Mouse (Mus musculus) heart, embryonic 15.5 days (tissue): ENCODE measurements around the gene Sh2d5. TPM values are rescaled to one million over a fixed set of nuclear protein-coding genes. Genes with fewer than 3 reads are reported as not detected.
A peak's percentile ranks its signal among the peaks of the same experiment; 100 is the strongest.

Experiments
- ATAC-seq: fragments of 200-750 bp; cut with Nextera tagmentation; replicated peaks from 2 replicates; pipeline ENCODE4 v1.8.0; 2017; ENCODE audit warnings: low read depth, moderate TSS enrichment; ENCODE audit not compliant: insufficient number of reproducible peaks, insufficient read depth, low FRiP score
- H3K27ac ChIP-seq: fragments of 300-500 bp; sonication (generic); 2 replicates; pipeline ENCODE4 v1.5.1; 2015; ENCODE audit warnings: mild to moderate bottlenecking, inconsistent platforms
- H3K27me3 ChIP-seq: fragments of 300-500 bp; sonication (generic); 2 replicates; pipeline ENCODE4 v1.6.1; 2015; ENCODE audit warnings: inconsistent platforms
- H3K36me3 ChIP-seq: fragments of 300-500 bp; sonication (generic); 2 replicates; pipeline ENCODE4 v1.6.1; 2015; ENCODE audit warnings: mild to moderate bottlenecking, inconsistent platforms
- H3K4me1 ChIP-seq: fragments of 300-500 bp; sonication (generic); replicated peaks from 2 replicates; pipeline ENCODE4 v1.6.1; 2015; ENCODE audit warnings: inconsistent platforms
- H3K4me2 ChIP-seq: fragments of 300-500 bp; sonication (generic); 2 replicates; pipeline ENCODE4 v1.6.1; 2015; ENCODE audit warnings: inconsistent platforms, mild to moderate bottlenecking, moderate library complexity
- H3K4me3 ChIP-seq: fragments of 300-500 bp; sonication (generic); 2 replicates; pipeline ENCODE4 v1.5.1; 2015; ENCODE audit warnings: mild to moderate bottlenecking, inconsistent platforms
- H3K9ac ChIP-seq: fragments of 300-500 bp; sonication (generic); 2 replicates; pipeline ENCODE4 v1.6.1; 2015; ENCODE audit warnings: mild to moderate bottlenecking, inconsistent platforms
- H3K9me3 ChIP-seq: fragments of 300-500 bp; sonication (generic); replicated peaks from 2 replicates; pipeline ENCODE4 v1.6.1; 2016; ENCODE audit warnings: inconsistent platforms
- WGBS: fragments of 180-500 bp; shearing (Covaris S2); methylation state at CpG from one replicate; pipeline ENCODE4 v1.1.7; 2015; ENCODE audit warnings: mixed read lengths; 5-methylcytosine and 5-hydroxymethylcytosine counted together
- polyA plus RNA-seq: library from polyadenylated mRNA; unstranded; fragments of >200 nt; fragmentation: Nextera tagmentation; extraction: Ambion mirVana; gene quantifications from 2 replicates; pipeline ENCODE4 v1.2.1, GENCODE M21; 2015

The Sh2d5 gene
- polyA plus RNA-seq, 1 experiment from 2014 or later: 0.31 TPM

DNA sequence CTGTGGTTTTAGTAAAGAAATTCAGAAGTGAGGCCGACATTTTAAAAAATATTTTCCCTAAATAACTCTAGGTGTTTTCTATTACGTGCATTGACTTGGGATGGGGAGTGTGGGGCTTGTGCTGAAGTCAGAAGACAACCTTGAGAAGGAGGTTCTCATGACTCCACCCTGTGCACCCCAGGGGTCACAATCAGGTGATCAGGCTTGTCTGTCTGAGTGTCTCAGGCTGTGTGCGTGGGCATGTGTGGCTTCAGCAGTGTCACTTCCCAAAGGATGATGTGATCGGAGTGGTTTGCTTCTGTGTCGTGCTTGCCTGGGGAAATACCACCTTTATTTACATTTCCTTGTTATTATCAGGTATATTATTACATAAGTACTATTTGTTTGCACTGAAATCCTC is 30.9 kb upstream of the Sh2d5 start:
- Histone ChIP-seq H3K27ac (no peak overlapping the region), H3K4me2 (no peak overlapping the region), H3K4me1 (peaks cover 40% of the 10 kb centered on the region), H3K9ac (no peak overlapping the region), H3K36me3 (peaks cover 24% of the 10 kb centered on the region), H3K27me3 (no peaks in the 10 kb centered on the region), H3K9me3 (no peaks in the 10 kb centered on the region), H3K4me3 (no peak overlapping the region)
- WGBS: 83% methylated on average over 5 of the region's 5 CpGs
- ATAC-seq: no peak

DNA sequence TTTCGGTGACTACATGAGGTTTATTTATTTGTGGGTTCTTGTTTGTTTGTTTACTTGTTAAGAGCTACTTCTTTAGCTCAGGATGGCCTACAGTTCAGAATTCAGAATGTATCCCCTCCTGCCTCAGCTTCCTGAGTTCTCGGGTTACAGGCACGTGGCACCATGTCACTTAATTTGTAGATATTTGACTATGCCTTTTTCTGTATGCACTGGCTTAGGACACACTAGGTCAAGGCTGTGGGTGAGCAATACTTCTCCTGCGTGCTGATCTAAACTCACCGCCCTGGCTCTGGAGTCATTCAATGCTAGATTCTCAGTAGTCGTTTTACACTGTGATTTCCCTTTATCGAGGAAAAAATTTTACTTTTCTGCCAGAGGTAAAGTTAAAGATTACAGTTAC is 29.4 kb upstream of the Sh2d5 start:
- 78% methylated on average over 7 of the region's 7 CpGs for WGBS
- H3K27me3 ChIP-seq: no peaks in the 10 kb centered on the region
- no peak overlapping the region for H3K9ac ChIP-seq
- H3K4me2 ChIP-seq: no peak overlapping the region
- no peaks in the 10 kb centered on the region for H3K9me3 ChIP-seq
- no peak overlapping the region for H3K27ac ChIP-seq
- no peak for ATAC-seq
- H3K4me3 ChIP-seq: no peak overlapping the region
- H3K4me1 ChIP-seq: peaks cover 36% of the 10 kb centered on the region
- peaks cover 38% of the 10 kb centered on the region for H3K36me3 ChIP-seq

DNA sequence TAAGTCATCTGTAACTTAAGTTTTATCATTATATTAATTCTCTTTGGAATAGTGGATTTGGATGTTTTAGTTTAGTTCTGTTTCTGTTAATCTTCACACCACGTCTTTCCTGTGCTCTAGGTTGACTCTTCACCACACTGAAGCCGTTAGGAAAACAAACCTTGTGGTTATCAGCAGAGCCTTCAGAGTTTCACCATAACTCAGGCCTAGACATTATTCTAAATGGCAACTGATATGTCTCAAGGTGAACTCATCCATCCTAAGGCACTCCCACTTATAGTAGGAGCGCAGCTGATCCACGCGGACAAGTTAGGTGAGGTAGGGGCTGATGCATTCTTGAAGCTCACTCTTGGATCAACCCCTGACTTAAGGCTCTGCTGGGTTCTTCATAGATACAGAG is 28.8 kb upstream of the Sh2d5 start:
- no peaks in the 10 kb centered on the region for H3K9me3 ChIP-seq

DNA sequence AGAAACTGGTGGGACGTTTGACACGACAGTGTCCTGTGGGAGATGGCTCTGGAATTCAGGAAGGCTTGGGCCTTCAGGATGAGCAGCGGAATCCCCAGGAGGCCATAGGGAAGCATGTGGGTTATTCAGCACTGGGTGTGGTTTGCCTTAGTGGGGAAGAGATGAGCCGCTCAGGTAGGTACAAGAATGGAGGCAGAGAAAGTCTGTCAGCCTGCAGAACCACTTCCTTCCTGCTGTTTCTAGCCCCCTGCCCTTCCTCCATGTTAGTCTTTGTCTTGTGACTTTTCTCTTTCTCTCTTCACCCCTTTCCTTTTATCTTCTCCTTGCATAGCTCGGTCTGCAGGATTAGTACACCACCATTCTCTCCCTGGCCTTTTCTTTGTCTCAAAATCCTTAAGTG is 27.8 kb upstream of the Sh2d5 start:
- H3K36me3 ChIP-seq: peaks cover 53% of the 10 kb centered on the region
- WGBS: 76% methylated on average over 5 of the region's 5 CpGs
- no peak overlapping the region for H3K27ac ChIP-seq
- no peak overlapping the region for H3K9ac ChIP-seq
- peaks cover 33% of the 10 kb centered on the region for H3K4me1 ChIP-seq
- no peak for ATAC-seq
- no peaks in the 10 kb centered on the region for H3K9me3 ChIP-seq
- H3K27me3 ChIP-seq: no peaks in the 10 kb centered on the region
- no peak overlapping the region for H3K4me3 ChIP-seq
- H3K4me2 ChIP-seq: no peak overlapping the region

More for the DNA sequence above, 28.8 kb upstream of the Sh2d5 start:
- H3K4me3 ChIP-seq: no peak overlapping the region
- H3K36me3 ChIP-seq: peaks cover 44% of the 10 kb centered on the region
- H3K27me3 ChIP-seq: no peaks in the 10 kb centered on the region
- no peak for ATAC-seq
- H3K4me1 ChIP-seq: peaks cover 33% of the 10 kb centered on the region
- H3K4me2 ChIP-seq: no peak overlapping the region
- H3K27ac ChIP-seq: 0 out of 2 replicates have a peak overlapping the region, but pooled peaks have one; percentile 13
- H3K9ac ChIP-seq: no peak overlapping the region
- 72% methylated on average over 5 of the region's 5 CpGs for WGBS

DNA sequence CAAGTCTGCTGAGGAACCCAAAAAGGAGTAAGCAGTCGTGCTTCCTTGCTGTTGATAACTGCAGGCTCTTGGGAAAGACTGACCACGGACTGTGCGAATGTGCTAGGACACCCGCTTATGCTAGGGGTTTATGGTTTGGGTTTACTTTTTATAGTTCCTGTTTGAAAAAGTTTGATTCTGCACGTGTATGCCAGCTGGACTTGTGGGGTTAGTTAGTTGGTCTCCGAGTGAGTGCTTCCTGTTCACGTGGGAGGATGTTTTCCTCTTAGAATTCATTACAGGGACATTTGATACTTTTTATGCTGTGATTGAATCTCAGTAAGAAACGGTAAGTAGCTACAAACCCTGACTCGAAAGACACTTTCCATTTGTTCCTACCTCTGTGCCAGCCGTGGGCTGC is 26.6 kb upstream of the Sh2d5 start:
- Histone ChIP-seq H3K4me3 (no peak overlapping the region), H3K36me3 (peaks cover 65% of the 10 kb centered on the region), H3K4me1 (peaks cover 25% of the 10 kb centered on the region), H3K27me3 (no peaks in the 10 kb centered on the region), H3K27ac (no peak overlapping the region), H3K4me2 (no peak overlapping the region), H3K9ac (no peak overlapping the region), H3K9me3 (no peaks in the 10 kb centered on the region)
- ATAC-seq: no peak
- WGBS: 82% methylated on average over 10 of the region's 10 CpGs

DNA sequence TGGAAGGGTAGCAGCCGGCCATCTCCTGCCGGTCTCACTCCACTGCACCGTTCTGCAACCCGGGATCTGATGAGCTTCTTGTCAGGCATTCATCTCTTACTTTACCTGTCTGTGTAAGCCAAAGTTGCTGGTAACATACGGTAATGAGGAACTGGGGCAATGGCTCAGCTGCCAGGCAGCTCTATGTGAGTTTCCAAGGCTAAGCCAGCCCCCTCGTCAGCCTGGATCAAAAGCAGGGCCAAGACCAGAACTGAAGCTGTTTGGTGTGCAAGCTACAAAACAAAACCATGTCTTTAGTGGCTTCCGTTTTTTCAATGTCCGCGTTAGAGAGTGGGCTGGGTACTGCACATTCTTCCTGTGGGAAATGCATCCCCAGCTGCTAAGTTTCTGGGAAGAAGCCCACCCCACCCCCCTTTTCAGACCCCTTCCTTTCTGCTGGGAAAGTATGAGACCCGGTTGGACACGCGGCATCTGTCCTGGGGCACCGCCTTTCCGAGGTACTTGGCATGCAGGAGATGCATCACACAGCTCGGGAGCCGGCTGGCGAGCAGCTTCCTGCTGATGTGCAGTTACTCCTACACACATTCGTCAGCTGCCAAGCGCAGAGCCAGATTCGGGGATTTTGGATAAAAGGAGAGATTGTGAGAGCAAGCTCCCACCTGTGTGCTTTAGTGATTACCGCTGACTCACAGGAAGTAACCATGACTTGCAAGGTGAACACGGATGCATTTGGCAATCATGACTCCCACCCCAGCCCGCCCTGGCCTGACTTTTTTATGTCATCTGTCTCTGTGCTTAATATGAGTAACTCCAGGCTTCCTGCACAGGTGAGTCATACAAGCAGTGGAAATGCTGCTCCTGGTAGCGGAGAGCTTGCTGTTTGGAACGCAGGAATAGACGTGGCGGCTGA is 3.2 kb upstream of the Sh2d5 start:
- Histone ChIP-seq H3K27me3 (peaks cover 19% of the 10 kb centered on the region), H3K9me3 (no peaks in the 10 kb centered on the region), H3K4me3 (no peak overlapping the region), H3K9ac (no peak overlapping the region), H3K36me3 (peaks cover 43% of the 10 kb centered on the region), H3K4me2 (no peak overlapping the region), H3K27ac (no peak overlapping the region), H3K4me1 (peaks cover 25% of the 10 kb centered on the region)
- 62% methylated on average over 27 of the region's 27 CpGs for WGBS
- ATAC-seq: no peak

GRCm38 (mm10) chr4:138251819-138252218 is 1.6 kb downstream of the Sh2d5 start:
- Histone ChIP-seq H3K27ac (no peak overlapping the region), H3K27me3 (peaks cover 56% of the 10 kb centered on the region), H3K4me1 (peaks cover 29% of the 10 kb centered on the region), H3K36me3 (peaks cover 3% of the 10 kb centered on the region; the same call in 1 of the 2 replicates), H3K4me3 (peak overlapping the region; percentile 56), H3K9me3 (no peaks in the 10 kb centered on the region), H3K4me2 (peak overlapping the region; percentile 99), H3K9ac (no peak overlapping the region)
- WGBS: under 1% methylated on average over 14 of the region's 14 CpGs
- no peak for ATAC-seq

DNA sequence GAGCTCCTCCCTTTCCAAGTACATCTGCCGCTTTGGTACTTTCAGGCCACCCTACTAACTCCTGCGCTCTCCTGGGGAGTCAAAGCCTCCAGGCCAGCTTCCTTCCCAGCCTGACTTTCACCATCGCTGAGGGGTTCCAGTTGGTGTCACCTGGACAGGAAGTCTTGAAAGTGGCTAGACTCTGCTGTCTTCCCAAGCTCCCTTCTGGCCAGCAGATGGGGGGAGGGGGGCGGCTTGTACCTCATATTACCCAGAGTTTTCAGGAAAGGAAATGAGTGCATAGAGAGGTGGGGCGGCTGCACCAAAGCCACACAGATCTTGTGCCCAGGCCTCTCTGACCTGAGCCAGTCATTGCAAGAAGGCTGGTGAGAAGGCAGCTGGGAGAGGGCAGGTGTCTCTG is 2.0 kb downstream of the Sh2d5 start:
- no peaks in the 10 kb centered on the region for H3K9me3 ChIP-seq
- no peak overlapping the region for H3K27ac ChIP-seq
- peak overlapping the region; percentile 56 for H3K4me3 ChIP-seq
- peaks cover 56% of the 10 kb centered on the region for H3K27me3 ChIP-seq
- 22% methylated on average over 5 of the region's 5 CpGs for WGBS
- peaks cover 29% of the 10 kb centered on the region for H3K4me1 ChIP-seq
- H3K4me2 ChIP-seq: peak overlapping the region; percentile 99
- no peak for ATAC-seq
- no peak overlapping the region for H3K9ac ChIP-seq
- no peaks in the 10 kb centered on the region for H3K36me3 ChIP-seq

GRCm38 (mm10) chr4:138257116-138257687 is 7.0 kb downstream of the Sh2d5 start:
- Histone ChIP-seq H3K4me1 (peaks cover 5% of the 10 kb centered on the region), H3K4me2 (no peak overlapping the region), H3K27ac (no peak overlapping the region), H3K36me3 (no peaks in the 10 kb centered on the region), H3K9ac (no peak overlapping the region), H3K27me3 (peaks cover 48% of the 10 kb centered on the region), H3K4me3 (no peak overlapping the region), H3K9me3 (no peaks in the 10 kb centered on the region)
- no peak for ATAC-seq
- WGBS: 76% methylated on average over 22 of the region's 22 CpGs

- H3K9ac ChIP-seq: no peak overlapping the region
- H3K4me1 ChIP-seq: peaks cover 6% of the 10 kb centered on the region
- no peak overlapping the region for H3K4me2 ChIP-seq
- no peaks in the 10 kb centered on the region for H3K9me3 ChIP-seq
- 67% methylated on average over 7 of the region's 7 CpGs for WGBS
- H3K36me3 ChIP-seq: no peaks in the 10 kb centered on the region
- H3K27me3 ChIP-seq: peaks cover 39% of the 10 kb centered on the region
- no peak for ATAC-seq
- H3K27ac ChIP-seq: no peak overlapping the region
- no peak overlapping the region for H3K4me3 ChIP-seq
Observed at GRCm38 (mm10) chr4:138258663-138259062, 8.5 kb downstream of the Sh2d5 start.

DNA sequence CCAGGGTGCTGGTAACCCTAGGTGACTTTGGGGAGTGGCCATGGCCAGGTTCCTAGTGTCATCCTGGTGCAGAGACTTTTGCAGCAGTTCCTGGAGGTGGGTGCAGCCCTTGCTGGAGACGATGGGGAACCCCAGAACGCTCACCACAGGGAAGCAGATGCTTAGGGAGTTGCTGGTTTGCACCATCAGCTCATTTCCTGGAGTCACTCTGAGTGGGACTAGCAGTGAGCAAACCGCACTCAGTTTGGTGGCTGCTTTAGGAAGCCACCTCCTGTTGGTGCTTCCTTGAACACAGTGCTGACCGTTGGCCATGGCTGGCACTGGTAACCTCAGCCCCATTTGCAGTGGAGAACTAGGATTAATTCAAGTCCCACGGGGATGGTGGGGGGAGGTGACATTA is 9.3 kb downstream of the Sh2d5 start:
- Histone ChIP-seq H3K27me3 (peaks cover 39% of the 10 kb centered on the region), H3K36me3 (no peaks in the 10 kb centered on the region), H3K4me2 (no peak overlapping the region), H3K9ac (no peak overlapping the region), H3K4me1 (peaks cover 6% of the 10 kb centered on the region), H3K9me3 (no peaks in the 10 kb centered on the region), H3K27ac (no peak overlapping the region), H3K4me3 (no peak overlapping the region)
- ATAC-seq: no peak
- 63% methylated on average over 5 of the region's 5 CpGs for WGBS
